Mouse (Mus musculus) ovary, adult 10 weeks (tissue): ENCODE measurements around the gene Rasl10a. TPM values are rescaled to one million over a fixed set of nuclear protein-coding genes. Genes with fewer than 3 reads are reported as not detected.

Experiments
- polyA plus RNA-seq: library from polyadenylated mRNA; stranded (reverse); fragments of 350-450 nt; fragmentation: Illumina TruSeq; extraction: RNeasy Lipid Tissue Mini Kit (QIAGEN cat#74804); gene quantifications from one replicate; pipeline ENCODE4 v1.2.3, GENCODE M21; 2014

Gene Rasl10a
- 20.1 TPM for polyA plus RNA-seq

GRCm38 (mm10) chr11:5057856-5058641, at the start of gene Rasl10a:
Rasl10a (plus strand) TSS chr11:5058128.

DNA sequence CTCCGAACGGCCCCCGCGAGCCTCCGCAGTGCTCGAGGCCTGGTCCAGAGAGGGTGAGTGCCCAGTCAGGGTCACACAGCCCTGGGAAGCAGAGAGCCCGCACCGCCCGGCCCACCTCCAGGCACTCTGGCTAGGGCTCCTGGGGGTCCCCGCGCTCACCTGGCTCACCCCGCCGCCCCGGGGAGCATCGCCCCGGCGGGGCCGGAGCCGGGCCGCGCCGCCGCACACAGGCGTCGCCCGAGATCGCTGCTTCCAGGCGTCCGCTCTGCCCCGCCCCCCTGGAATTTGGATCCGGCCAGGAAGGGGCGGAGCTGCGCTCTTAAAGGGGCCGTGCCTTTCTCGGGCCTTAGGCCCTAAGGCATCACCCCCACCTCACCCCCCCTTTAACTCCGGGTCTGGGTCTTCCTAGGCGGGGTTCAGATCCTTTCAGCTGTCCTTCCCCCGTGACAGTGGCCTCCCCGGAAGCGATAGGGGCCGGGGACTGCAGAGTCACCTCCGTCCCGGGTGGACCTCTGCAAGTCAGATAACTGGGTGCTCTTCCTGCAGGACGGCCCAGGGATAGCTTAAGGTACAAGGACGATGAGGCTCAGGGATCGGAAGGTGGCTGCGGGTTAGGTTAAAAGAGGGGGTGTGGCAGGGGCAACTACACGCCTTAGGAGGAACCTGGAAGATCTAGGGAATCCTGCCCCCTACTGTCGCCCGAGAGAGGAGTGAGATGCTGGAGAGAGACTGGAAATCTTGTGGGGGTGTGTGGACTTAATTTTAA, 7.3 kb downstream of the Rasl10a start, which contains the start of gene Gas2l1:
Gas2l1 (minus strand) TSS at position 272 of the 766 bp plus-strand sequence.

GRCm38 (mm10) chr11:5098736-5099542, 41.0 kb downstream of the Rasl10a start, which contains the start of the genes Rhbdd3 and Ewsr1:
Rhbdd3 (plus strand) TSS chr11:5098926.
Ewsr1 (minus strand) TSS chr11:5099266.

Other genes starting within 250 kb of the Rasl10a start
- gene Nf2, start 208.6 kb upstream of the Rasl10a start, polyA plus RNA-seq, result 106 TPM
- gene Nipsnap1, start 184.2 kb upstream of the Rasl10a start, polyA plus RNA-seq, result 26.4 TPM
- gene Thoc5, start 162.8 kb upstream of the Rasl10a start, polyA plus RNA-seq, result 6.7 TPM
- 0.20 TPM for gene Nefh, start 110.1 kb upstream of the Rasl10a start, polyA plus RNA-seq
- 48.5 TPM for gene Ap1b1, start 71.3 kb upstream of the Rasl10a start, polyA plus RNA-seq
- gene Gas2l1, start 7.2 kb downstream of the Rasl10a start, polyA plus RNA-seq, result 2.5 TPM
- 0.80 TPM for gene Rhbdd3, start 40.8 kb downstream of the Rasl10a start, polyA plus RNA-seq
- gene Ewsr1, start 41.1 kb downstream of the Rasl10a start, polyA plus RNA-seq, result 214 TPM
- gene Emid1, start 94.1 kb downstream of the Rasl10a start, polyA plus RNA-seq, result not detected
- gene Kremen1, start 203.4 kb downstream of the Rasl10a start, polyA plus RNA-seq, result 4.2 TPM